Mouse (Mus musculus) megakaryocyte, embryonic 14.5 days (primary cell): ENCODE results near the gene Ppp1r15a. TPM values are rescaled to one million over a fixed set of nuclear protein-coding genes. Genes with fewer than 3 reads are reported as not detected.
"Not testable (repeated sequence)": the region's sequence is repeated elsewhere in the genome, so short reads cannot be mapped to it uniquely, and the experiment has no call there.

ENCODE experiments used
- H3K27me3 ChIP-seq: replicated peaks from 2 replicates; pipeline ENCODE3; 2012; ENCODE audit warnings: inconsistent platforms
- H3K36me3 ChIP-seq: replicated peaks from 2 replicates; pipeline ENCODE3; 2012; ENCODE audit warnings: low read length, inconsistent platforms, mixed read lengths
- H3K4me1 ChIP-seq: 2 replicates; pipeline ENCODE4 v1.6.1; 2012; ENCODE audit warnings: inconsistent platforms
- H3K4me3 ChIP-seq: replicated peaks from 2 replicates; pipeline ENCODE3; 2012; ENCODE audit warnings: moderate library complexity, mild to moderate bottlenecking, inconsistent platforms
- H3K9me3 ChIP-seq: 2 replicates; pipeline ENCODE4 v1.6.1; 2012; ENCODE audit warnings: inconsistent platforms
- FLI1 ChIP-seq: IDR thresholded peaks from 2 replicates; pipeline ENCODE4 v1.6.1; 2012; ENCODE audit warnings: low read length, inconsistent platforms, mixed read lengths
- GATA1 ChIP-seq: IDR thresholded peaks from 3 replicates; pipeline ENCODE4 v1.6.1; 2012; ENCODE audit warnings: mixed read lengths, low read length, inconsistent platforms, borderline replicate concordance
- polyA plus RNA-seq: library from polyadenylated mRNA; stranded (reverse); fragments of >175 nt; gene quantifications from 2 replicates; pipeline ENCODE4 v1.2.3, GENCODE M21; 2012; ENCODE audit warnings: low replicate concordance; ENCODE audit not compliant: insufficient read depth

The Ppp1r15a gene
- polyA plus RNA-seq, 1 experiment: 361 TPM

DNA sequence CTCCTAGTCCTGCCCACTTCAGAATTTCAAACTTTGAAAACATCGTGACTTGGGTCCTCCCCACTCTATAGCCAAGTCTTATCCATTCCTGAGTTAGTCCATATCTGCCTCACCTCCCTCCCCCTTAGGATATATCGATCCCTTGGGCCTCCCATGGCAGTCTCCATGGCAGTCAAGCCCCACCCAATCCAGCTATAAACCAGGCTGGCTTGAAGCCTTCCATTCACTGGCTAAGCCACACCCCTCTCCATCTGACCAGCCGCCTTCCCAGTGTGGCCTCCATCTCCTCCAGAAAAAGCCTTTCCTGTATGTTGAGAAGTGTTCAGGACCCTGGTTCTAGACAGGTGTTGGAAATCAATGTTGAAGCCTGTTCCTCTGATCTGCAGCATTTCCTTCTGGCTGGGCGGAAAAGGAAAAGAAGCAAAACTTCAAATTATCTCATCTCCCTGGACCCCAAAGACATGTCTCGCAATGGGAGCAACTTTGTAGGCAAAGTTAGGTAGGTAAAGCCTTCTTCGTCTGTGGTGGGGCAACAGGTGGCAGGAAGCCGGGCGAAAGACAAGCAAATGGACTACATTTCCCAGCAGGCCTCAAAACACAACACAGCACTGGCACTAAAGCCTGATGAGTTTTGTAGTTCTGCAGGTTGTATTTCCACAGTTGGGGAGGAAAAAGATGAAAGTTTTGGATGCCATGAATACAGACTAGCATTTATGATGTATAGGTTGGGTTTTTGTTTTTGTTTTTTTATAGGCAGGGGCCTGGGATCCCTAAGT, 6.5 kb downstream of the Ppp1r15a start:
- Histone ChIP-seq H3K36me3 (peaks cover 25% of the 10 kb centered on the region), H3K4me1 (peaks cover 60% of the 10 kb centered on the region), H3K4me3 (no peak overlapping the region)

DNA sequence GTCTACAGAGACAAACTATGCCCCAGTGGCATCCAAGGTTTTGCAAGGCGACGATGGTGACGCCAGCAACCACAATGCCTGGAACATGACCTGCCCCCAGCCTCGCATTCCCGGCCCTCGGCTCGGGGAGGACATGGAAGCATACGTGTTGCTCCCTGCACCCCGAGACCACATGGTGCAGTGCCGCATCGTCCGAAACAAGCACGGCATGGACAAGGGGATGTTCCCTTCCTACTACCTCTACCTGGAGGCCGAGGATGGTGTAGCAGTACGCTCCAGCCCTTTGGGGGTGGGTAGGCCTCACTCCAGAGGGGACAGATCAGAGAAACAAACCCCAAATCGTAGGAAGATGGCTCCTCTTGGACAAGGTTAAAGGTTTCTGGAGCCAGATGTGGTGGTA, 7.5 kb downstream of the Ppp1r15a start:
- no peaks in the 10 kb centered on the region for H3K9me3 ChIP-seq
- no peaks in the 10 kb centered on the region for H3K27me3 ChIP-seq
- peaks cover 53% of the 10 kb centered on the region for H3K4me1 ChIP-seq
- TF ChIP-seq GATA1: no peak
- H3K4me3 ChIP-seq: peak overlapping the region; percentile 59
- peaks cover 18% of the 10 kb centered on the region for H3K36me3 ChIP-seq

More for the DNA sequence above, 6.5 kb downstream of the Ppp1r15a start:
- no peak for TF ChIP-seq GATA1
- TF ChIP-seq FLI1: no peak
- Histone ChIP-seq H3K27me3 (no peaks in the 10 kb centered on the region), H3K9me3 (no peaks in the 10 kb centered on the region)

DNA sequence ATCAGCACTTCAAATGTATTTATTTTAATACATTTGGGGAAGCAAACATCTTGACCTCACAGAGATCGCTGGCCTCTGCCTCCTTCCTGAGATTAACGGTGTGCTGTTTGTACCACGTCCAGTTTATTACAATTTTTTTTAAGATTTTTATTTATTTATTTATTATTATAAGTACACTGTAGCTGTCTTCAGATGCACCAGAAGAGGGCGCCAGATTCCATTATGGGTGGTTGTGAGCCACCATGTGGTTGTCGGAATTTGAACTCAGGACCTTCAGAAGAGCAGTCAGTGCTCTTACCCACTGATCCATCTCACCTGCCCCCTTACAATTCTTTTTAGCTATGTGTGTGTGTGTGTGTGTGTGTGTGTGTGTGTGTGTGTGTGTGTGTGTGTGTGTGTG, 9.2 kb downstream of the Ppp1r15a start:
- not testable (repeated sequence) for H3K36me3 ChIP-seq, H3K9me3 ChIP-seq, H3K27me3 ChIP-seq, H3K4me3 ChIP-seq
- H3K4me1 ChIP-seq: peaks cover 35% of the 10 kb centered on the region

DNA sequence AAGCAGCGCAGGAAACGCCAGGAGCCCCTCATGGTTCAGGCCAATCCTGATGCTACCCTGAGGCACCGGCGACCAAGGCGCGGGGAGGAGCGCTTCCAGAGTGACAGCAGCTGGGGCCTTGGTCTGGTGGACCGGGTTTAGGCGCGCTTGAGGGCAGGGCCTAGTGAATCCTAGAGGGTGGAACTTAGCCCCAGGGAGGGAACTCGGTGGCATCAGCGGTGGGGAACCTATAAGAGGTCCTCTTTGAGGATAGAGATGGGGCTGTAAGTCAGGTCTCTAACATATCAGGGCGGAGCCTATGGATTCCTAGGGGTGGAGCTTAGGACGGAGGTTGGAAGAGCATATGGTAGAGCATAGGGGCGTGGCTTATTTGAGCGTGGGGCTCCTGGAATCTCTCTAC, 10.6 kb downstream of the Ppp1r15a start:
- H3K36me3 ChIP-seq: no peaks in the 10 kb centered on the region
- no peak overlapping the region for H3K4me3 ChIP-seq
- no peaks in the 10 kb centered on the region for H3K27me3 ChIP-seq
- H3K9me3 ChIP-seq: no peaks in the 10 kb centered on the region
- TF ChIP-seq FLI1: no peak
- TF ChIP-seq GATA1: no peak
- peaks cover 23% of the 10 kb centered on the region for H3K4me1 ChIP-seq

DNA sequence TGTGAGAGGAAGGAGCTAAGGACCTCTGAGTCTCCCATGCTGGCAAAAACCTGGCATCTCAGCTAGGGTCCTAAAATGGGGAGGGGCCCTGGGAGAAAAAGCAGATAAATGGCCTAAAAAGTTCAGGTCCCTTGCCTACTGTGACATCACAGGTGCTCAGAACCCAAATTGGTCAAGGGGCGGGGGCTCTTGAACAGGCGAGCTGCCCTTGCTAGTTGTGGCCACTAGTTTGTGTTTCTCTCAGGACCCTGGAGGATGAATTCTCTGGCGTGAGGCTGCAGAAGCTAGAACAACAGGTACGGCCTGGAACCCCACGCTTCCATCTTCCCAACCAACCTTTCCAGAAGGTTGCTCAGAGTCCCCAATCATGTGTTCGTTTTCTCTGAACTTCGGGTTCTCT, 11.7 kb downstream of the Ppp1r15a start:
- no peak overlapping the region for H3K4me3 ChIP-seq
- no peaks in the 10 kb centered on the region for H3K36me3 ChIP-seq
- peaks cover 21% of the 10 kb centered on the region for H3K4me1 ChIP-seq
- TF ChIP-seq FLI1: no peak
- no peak for TF ChIP-seq GATA1
- no peaks in the 10 kb centered on the region for H3K27me3 ChIP-seq
- no peaks in the 10 kb centered on the region for H3K9me3 ChIP-seq

DNA sequence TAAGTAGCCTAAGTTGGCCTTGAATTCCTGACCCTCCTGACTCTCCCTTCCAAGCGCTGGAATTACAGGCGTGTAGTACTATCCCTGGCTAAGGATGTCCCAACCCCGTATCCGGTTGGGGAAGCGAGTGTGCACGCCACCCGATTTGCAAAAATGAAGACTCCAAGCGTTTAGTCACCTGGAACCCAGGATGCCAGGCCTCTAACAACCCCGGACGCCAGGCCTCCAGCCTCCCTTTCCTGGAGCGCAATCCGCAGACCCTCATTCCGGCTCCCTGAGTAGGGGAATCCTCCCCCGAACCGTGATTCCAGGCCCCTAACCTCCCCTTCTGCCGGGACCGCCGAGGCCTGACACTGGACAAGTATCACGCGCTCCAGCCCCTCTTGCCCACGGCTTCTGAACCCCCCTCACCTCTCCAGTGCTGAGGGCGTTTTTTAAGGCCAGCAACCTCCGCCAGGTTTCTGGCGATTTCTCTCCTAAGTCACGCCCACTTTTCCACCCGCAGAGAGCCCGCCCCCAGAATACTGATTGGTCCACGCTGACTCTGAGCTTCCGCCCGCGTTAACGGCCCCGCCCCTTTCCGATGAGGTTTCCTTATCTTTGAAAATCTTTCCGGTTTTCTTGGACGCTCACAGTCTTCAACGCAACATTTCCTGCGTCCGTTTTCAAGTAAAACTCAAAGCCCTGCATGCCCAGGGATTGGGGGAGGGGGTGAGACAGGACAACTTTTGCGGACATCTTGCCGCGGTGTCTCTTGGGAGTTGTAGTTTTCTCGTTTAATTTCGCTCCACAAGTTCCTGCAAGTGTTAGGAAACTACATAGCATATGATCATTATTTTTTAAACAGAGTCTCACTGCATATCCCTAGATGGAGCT, 15.9 kb downstream of the Ppp1r15a start, which contains the start of gene Nucb1:
Gene Nucb1 (minus strand): TSS at position 495 of the 876 bp plus-strand sequence.
- peak; percentile 24; the same call in 1 of the 2 replicates for TF ChIP-seq FLI1
- TF ChIP-seq GATA1: no peak
- H3K36me3 ChIP-seq: peaks cover 31% of the 10 kb centered on the region
- peak within 1 kb of the TSS; percentile 97 for H3K4me3 ChIP-seq
- no peaks in the 10 kb centered on the region for H3K27me3 ChIP-seq
- H3K4me1 ChIP-seq: peaks cover 44% of the 10 kb centered on the region
- no peaks in the 10 kb centered on the region for H3K9me3 ChIP-seq

DNA sequence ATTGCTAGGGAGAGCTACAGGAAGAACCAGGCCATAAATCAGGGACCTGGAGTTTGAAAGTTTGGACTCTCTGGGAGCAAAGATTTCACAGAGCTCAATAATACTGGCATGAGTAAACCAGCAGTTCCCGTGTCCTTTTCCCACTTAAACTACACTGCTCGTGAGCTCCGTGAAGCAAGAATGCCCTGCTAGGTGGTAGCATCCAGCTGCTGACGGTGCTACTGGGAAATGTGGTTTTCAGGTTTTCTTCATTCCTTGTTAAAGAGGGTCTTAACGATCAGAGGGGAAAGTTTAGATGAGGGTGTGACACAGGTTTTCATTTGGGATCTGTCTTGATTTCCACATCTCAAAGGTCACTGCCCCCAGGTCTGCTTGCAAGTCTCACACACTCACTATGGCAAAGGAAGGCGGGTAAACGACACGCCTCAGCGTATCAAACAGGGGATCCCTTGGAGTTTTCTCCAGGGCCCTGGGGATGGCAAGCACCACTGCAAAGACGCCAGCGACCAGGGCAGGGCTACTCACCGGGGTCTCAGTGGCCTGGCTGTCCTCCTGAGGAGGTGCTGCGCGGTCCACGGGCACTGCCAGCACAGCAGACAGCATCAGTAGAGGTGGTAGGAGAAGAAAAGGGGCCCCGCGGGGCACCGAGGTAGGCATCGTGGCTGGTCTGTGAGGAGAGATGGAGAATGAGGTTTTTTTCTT, 16.7 kb downstream of the Ppp1r15a start:
- no peaks in the 10 kb centered on the region for H3K9me3 ChIP-seq
- peaks cover 52% of the 10 kb centered on the region for H3K4me1 ChIP-seq
- H3K36me3 ChIP-seq: peaks cover 39% of the 10 kb centered on the region
- H3K27me3 ChIP-seq: no peaks in the 10 kb centered on the region
- peak overlapping the region; percentile 97 for H3K4me3 ChIP-seq
- TF ChIP-seq GATA1 (no peak), FLI1 (no peak)

DNA sequence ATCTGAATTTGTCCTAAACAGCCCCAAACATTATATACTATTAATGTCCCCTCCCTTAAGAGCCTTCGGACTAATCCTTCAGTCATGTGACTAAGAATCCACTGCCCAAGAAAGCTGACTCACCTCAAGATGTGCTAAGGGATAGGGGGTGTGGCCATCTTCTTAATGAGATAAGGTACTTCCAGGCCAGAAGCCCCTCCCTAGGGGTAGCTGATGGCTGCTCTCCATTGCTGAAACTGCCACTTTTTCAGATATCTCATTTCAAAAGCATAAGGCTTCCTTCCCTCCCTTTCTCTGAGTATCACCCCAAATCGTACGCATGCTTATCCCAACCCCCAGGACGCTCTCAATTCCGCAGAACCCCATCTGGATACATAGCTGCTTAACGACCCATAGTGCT, 17.5 kb downstream of the Ppp1r15a start:
- TF ChIP-seq FLI1: no peak
- no peak for TF ChIP-seq GATA1
- Histone ChIP-seq H3K4me3 (peak overlapping the region; percentile 97), H3K4me1 (peaks cover 57% of the 10 kb centered on the region), H3K27me3 (no peaks in the 10 kb centered on the region), H3K36me3 (peaks cover 47% of the 10 kb centered on the region), H3K9me3 (no peaks in the 10 kb centered on the region)

DNA sequence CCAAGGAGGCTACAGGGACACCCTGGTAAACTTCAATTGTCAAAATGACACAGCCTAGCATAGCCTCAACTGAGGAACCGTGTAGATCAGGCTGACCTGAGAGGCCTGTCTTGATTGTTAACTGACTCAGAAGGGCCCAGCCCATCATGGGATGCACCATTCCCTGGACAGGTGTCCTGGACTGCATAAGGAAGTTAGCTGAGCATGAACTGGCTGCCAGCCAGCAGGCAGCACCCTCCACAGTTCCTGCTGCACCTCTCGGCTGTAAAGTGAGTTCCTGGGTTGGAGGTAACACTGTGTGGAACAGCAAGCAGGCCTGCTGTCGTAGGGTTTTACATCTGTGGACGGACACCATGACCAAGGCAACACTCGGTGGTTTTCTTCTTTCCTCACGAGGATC, 18.5 kb downstream of the Ppp1r15a start:
- Histone ChIP-seq H3K27me3 (no peaks in the 10 kb centered on the region), H3K9me3 (no peaks in the 10 kb centered on the region), H3K36me3 (peaks cover 57% of the 10 kb centered on the region), H3K4me1 (peaks cover 62% of the 10 kb centered on the region), H3K4me3 (peak overlapping the region; percentile 30)
- no peak for TF ChIP-seq FLI1
- no peak for TF ChIP-seq GATA1
